Mouse (Mus musculus) frontal cortex, adult 2 months (tissue): ENCODE data around the gene Cnot6l. TPM values are rescaled to one million over a fixed set of nuclear protein-coding genes. Genes with fewer than 3 reads are reported as not detected.

Experiments used
- DNase-seq, 2 experiments: peaks; one replicate each; pipeline ENCODE4 v3.0.0; 2022; ENCODE audit warnings: low spot score in 1 of 2; ENCODE audit errors: extremely low spot score in 1 of 2
- polyA plus RNA-seq: library from polyadenylated mRNA; depleted of rRNA; stranded (reverse); fragments of >200 nt; gene quantifications from 2 replicates; pipeline ENCODE4 v1.2.3, GENCODE M21; 2012; rRNA removed

Gene Cnot6l
- 17.7 and 18.0 TPM in 2 replicates for polyA plus RNA-seq

DNA sequence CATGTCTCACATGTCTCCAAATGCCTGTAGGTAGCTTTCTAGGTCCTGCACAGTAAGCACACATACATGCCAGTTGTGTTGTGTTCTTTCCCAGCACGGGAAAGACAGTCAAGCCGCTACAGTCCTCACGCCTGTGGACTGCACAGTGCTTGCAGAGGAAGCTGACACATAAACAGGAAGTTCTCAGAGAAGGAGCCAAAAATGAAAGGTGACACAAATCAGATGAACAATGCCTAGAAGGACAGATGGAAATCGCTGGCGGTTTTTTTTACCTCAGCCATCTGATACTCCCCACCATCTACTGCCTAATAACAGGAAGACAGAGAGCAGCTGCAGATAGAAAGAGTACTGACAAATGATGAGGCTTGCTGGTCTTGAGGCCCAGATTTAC is at the start of gene Cnot6l:
TSS of gene Cnot6l (minus strand) at position 151 of the 391 bp plus-strand sequence.
- DNase-seq: no peak

GRCm38 (mm10) chr5:96209916-96210583 is 46.1 kb upstream of the Cnot6l start:
- peak; percentile 84 to 95 for DNase-seq

DNA sequence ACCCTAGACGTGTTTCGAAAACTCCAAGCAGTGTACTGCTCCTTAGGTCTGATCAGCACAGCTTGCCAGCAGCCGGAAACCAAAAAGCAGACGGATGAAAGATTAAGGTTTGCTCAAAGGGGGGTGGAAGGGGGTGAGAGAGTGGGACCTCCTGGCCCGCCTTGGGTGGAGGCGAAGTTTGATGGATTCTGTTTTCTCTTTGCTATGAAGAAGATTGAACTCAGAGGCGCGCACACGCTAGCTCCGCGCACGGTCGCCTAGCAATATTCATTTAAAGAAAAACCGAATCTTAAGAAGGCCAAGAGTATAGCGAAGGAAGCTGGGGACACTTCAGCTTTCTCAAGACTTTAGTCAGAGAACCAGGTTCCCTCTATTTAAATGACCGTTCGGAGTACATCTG is 45.5 kb upstream of the Cnot6l start, which contains the start of gene Mrpl1:
TSS of gene Mrpl1 (plus strand) at position 35 of the 400 bp plus-strand sequence.
- peak; percentile 5 to 23 for DNase-seq

GRCm38 (mm10) chr5:96208543-96208942 is 44.6 kb upstream of the Cnot6l start:
- no peak for DNase-seq

- no peak for DNase-seq
Measured at GRCm38 (mm10) chr5:96207531-96207930, 43.6 kb upstream of the Cnot6l start.

DNA sequence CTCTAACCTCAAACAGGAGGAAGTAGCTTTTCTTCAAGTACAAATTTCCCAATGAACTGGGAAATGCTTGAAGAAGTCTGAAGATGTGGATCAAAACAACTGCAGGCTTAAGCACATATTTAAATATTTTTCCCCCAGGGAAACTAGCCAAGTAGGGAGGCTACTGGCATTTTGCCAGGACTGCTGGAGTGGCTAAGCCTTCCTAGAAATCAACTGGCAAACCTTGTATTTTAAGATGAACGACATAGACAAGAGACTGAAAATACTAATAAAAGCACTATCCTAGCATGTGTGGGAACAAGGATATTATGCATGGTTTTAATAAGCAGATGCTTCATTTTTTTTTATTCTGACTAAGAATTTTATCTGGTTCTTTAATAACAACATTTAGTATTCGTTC is 42.9 kb upstream of the Cnot6l start:
- DNase-seq: peak in 1 of 2 experiments; percentile 33

DNA sequence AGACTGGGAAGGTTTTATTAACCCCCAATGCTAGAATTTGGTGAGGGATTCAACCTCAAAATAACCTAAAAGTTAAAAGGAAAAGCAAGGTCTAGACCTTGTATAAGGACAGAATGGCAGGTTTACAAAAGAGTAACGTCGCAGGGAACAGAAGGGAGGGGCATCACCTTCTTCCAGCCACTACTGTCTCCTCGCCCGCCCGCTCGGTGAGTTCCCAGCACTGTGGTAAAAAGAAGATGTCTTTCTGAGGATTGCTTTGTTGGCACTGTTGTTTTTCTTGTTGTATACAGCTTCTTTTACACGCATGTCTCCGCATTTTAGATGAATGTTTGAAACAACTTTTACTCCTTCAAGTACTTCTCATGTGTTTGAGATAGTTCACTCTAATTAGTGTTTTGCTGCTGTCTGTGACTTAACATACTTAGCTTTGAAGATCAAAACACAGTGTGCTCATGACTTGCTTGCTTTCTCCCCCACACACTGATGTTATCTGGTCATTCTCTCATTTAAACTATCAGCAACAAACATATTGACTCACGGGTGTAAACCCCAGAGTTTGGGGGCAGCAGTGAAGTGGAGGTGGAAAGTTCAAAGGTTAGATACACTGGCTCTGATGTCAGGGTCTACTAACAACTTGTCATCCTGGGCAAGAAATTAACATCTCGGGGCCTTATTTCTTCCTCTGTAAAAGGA is 37.6 kb upstream of the Cnot6l start:
- no peak for DNase-seq

GRCm38 (mm10) chr5:96200269-96200668 is 36.3 kb upstream of the Cnot6l start:
- DNase-seq: no peak

- DNase-seq: no peak
Measured at GRCm38 (mm10) chr5:96198271-96198670, 34.3 kb upstream of the Cnot6l start.

DNA sequence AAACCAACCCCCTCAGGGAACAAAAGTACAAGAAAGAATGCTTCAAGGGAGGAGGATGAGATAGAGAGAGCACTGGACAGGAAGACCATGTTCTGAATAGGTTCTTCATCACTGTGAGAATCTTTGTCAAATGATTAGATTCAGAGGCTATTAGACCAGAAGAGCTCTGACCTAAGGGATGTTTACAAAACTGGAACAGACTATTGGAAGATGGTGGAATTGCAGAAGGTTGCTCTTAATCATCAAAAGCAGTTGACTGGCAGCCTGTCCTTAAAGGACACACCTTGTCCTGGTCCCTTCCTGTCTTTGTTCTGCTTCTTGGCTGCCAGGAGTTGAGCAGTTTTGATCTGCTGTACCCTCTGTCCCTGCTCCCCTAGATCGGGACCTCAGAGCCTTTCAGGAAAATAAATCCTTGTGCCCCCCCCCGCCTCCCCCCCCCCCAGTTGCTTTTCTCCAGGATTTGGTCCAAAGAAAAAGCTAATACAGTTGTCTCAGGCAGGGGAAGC is 32.6 kb upstream of the Cnot6l start:
- DNase-seq: no peak

- DNase-seq: no peak
Measured at GRCm38 (mm10) chr5:96191251-96191650, 27.3 kb upstream of the Cnot6l start.

- no peak for DNase-seq
Measured at GRCm38 (mm10) chr5:96189761-96190160, 25.8 kb upstream of the Cnot6l start.

GRCm38 (mm10) chr5:96183987-96184386 is 20.0 kb upstream of the Cnot6l start:
- no peak for DNase-seq

DNA sequence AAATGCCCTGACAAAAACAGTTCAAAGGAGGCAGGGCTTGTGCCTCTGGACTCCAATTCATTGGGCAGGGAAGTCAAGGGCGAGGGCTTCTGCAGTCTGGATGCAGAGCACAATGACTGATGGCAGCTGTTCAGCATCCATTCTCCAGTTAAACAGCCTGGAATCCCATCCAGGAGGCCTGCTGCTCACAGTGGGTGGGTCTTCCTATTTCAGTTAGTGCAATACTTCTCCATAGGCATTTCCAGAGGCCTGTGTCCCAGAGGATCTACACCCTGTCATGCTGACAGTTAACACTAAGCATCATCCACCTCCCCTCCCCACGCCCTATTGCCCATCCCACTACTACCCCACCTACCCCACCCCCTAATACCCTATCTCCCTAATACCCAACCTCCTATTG is 19.2 kb upstream of the Cnot6l start:
- no peak for DNase-seq

DNA sequence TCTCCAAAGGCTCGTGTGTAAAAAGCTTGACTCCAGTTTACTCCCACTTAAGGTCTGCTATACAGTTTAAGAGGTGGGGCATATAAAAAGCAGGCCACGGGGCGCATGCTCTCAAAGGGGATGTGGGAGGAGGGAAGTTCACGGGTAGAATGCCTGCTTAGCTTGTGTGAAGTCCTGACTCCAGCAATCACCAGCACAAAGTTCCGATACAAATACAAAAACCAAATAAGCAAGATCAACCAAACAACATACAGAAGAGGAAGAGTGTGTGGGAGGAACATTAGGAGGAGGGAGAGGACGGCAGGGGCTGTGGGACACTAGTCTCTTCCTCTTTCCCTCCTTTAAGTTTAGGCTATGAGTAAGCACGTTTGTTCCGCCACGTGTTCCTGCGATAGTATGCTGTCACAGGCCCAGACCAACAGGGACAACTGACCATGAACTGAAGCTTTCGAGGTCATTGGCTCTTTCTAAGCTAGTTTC is 12.9 kb upstream of the Cnot6l start:
- DNase-seq: no peak

GRCm38 (mm10) chr5:96176121-96176520 is 12.2 kb upstream of the Cnot6l start:
- no peak for DNase-seq

DNA sequence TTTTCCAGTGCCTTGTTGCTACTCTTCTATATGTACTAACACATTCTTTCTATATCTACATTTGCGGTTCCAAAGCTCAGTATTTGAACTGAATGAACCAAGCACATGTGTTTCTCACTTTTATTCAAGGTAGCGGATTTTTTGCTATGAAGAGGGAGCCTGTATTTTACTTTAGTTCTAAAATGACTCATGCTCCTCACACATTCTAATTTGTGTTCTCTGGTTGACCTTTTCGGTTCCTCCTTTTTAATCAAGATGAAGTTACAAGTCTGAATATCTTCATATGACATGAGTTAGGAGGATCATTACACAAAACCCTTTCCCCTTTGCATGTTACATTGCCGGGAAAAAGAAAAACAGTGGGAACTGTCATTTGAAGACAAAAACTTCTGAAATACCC is 7.8 kb upstream of the Cnot6l start:
- no peak for DNase-seq

GRCm38 (mm10) chr5:96170443-96170842 is 6.5 kb upstream of the Cnot6l start:
- DNase-seq: no peak

GRCm38 (mm10) chr5:96166761-96167160 is 2.8 kb upstream of the Cnot6l start:
- DNase-seq: no peak

DNA sequence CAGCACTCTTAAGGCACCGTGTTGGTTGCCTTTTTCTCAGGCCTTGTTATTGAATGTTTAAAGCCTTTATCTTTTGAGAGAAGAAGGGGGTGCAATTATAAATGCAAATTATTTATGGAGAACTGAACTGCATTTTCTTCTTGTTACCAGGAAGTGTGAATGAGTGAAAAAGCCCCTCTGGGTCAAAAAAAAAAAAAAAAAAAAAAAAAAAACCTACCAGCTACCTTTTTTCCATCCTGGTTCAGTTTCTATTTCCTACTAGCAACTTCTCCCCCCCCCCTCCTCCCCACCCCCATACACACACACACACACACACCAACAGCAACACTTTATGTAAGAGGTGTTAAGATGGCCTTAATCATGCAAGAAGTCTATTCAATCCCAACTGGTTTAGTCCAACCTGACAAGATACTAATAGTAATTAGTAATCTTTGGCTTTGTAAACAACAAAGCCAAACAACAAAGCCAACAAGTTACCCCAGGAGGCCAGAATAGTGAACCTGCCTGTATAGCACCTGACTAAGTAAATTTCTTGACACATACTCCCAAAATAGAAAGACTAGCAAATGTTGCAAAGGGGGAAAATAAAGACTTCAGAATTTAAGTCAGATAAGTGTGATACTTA is 463 bp downstream of the Cnot6l start:
- no peak for DNase-seq
